Mouse (Mus musculus): ENCODE data around the gene Gm28230.

- TF ChIP-seq CTCF (IDR thresholded peaks at IDR 0.05; ENCODE audit: control insufficient read depth, insufficient read depth, insufficient read length), result no peak
- TF ChIP-seq USF1 (IDR thresholded peaks at IDR 0.05; ENCODE audit: low read depth), result no peak
- no peak for TF ChIP-seq MAX (IDR thresholded peaks at IDR 0.05)
These were observed 28.9 kb upstream of the Gm28230 start, which contains the start of gene Hoxd9 for GRCm38 (mm10) chr2:74697567-74698121.
